Mouse (Mus musculus) CH12.LX (cell line): ENCODE data around the gene P4hb. TPM values are rescaled to one million over a fixed set of nuclear protein-coding genes. Genes with fewer than 3 reads are reported as not detected.

Experiments
- DNase-seq: peaks from one replicate; pipeline ENCODE4 v3.0.0-alpha.2; 2013; ENCODE audit errors: extremely low read depth
- H3K27ac ChIP-seq: 2 replicates; pipeline ENCODE4 v1.5.1; 2012; ENCODE audit warnings: low read depth, mild to moderate bottlenecking, control low read depth, moderate library complexity; ENCODE audit not compliant: insufficient read depth
- H3K27me3 ChIP-seq: replicated peaks from 2 replicates; pipeline ENCODE3; 2012; ENCODE audit warnings: inconsistent platforms
- H3K36me3 ChIP-seq, 2 experiments: replicated peaks in 1 of 2; 2 replicates each; pipeline versions ENCODE3 to v1.6.1; 2012; ENCODE audit warnings: inconsistent platforms in 1 of 2, low read length in 1 of 2, mild to moderate bottlenecking in 1 of 2, mixed read lengths in 1 of 2, moderate library complexity in 1 of 2; ENCODE audit not compliant: control insufficient read depth in 1 of 2, insufficient read depth in 1 of 2
- H3K4me1 ChIP-seq, 2 experiments: 2 replicates each; pipeline ENCODE4 v1.6.1; 2012; ENCODE audit warnings: inconsistent platforms in 1 of 2, moderate library complexity in 1 of 2; ENCODE audit not compliant: insufficient read depth in 2 of 2, control insufficient read depth in 1 of 2
- H3K4me2 ChIP-seq: 2 replicates; pipeline ENCODE4 v1.6.1; 2012; ENCODE audit warnings: low read depth, mild to moderate bottlenecking, control low read depth; ENCODE audit not compliant: poor library complexity, insufficient read depth, severe bottlenecking
- H3K4me3 ChIP-seq, 3 experiments: fragments of 150-350 bp in 1 of 3; sonication (generic) in 1 of 3; replicated peaks in 1 of 3; 2 replicates each; pipeline versions ENCODE3 to v1.5.1; 2011 to 2012; ENCODE audit warnings: low read depth in 2 of 3, low read length in 2 of 3, mild to moderate bottlenecking in 2 of 3, moderate library complexity in 2 of 3, control low read depth in 1 of 3, improper control_type of control experiment in 1 of 3, inconsistent platforms in 1 of 3, mixed read lengths in 1 of 3; ENCODE audit not compliant: poor library complexity in 1 of 3
- H3K79me2 ChIP-seq: replicated peaks from 2 replicates; pipeline ENCODE4 v1.6.1; 2012; ENCODE audit warnings: mild to moderate bottlenecking, moderate library complexity; ENCODE audit not compliant: control insufficient read depth, poor library complexity, insufficient read depth, severe bottlenecking; ENCODE audit errors: extremely low read depth
- H3K9ac ChIP-seq: 2 replicates; pipeline ENCODE4 v1.6.1; 2012; ENCODE audit warnings: low read depth, mild to moderate bottlenecking, control low read depth, moderate library complexity; ENCODE audit not compliant: insufficient read depth
- H3K9me3 ChIP-seq: replicated peaks from 2 replicates; pipeline ENCODE3; 2012; ENCODE audit warnings: low read length, inconsistent platforms, mixed read lengths
- BHLHE40 ChIP-seq: IDR thresholded peaks from 2 replicates; pipeline ENCODE4 v1.6.1; 2011; ENCODE audit warnings: mild to moderate bottlenecking, low read depth, low read length, improper control_type of control experiment
- CHD1 ChIP-seq: IDR thresholded peaks from 2 replicates; pipeline ENCODE4 v1.6.1; 2012; ENCODE audit warnings: low read depth, low read length, improper control_type of control experiment, inconsistent platforms
- CHD2 ChIP-seq: IDR thresholded peaks from 2 replicates; pipeline ENCODE4 v1.6.1; 2011; ENCODE audit warnings: low read length, improper control_type of control experiment
- E2F4 ChIP-seq: IDR thresholded peaks from 2 replicates; pipeline ENCODE4 v1.6.1; 2011; ENCODE audit warnings: low read depth, low read length, improper control_type of control experiment; ENCODE audit not compliant: insufficient replicate concordance
- EP300 ChIP-seq: IDR thresholded peaks from 2 replicates; pipeline ENCODE4 v1.6.1; 2011; ENCODE audit warnings: low read length, improper control_type of control experiment
- ETS1 ChIP-seq: conservative IDR thresholded peaks from 2 replicates; pipeline ENCODE4 v1.6.1; 2012; ENCODE audit warnings: low read depth, mild to moderate bottlenecking, inconsistent platforms, low read length, improper control_type of control experiment, moderate library complexity
- GABPA ChIP-seq: IDR thresholded peaks from 2 replicates; pipeline ENCODE4 v1.6.1; 2012; ENCODE audit warnings: low read depth, low read length, improper control_type of control experiment, inconsistent platforms; ENCODE audit not compliant: insufficient replicate concordance
- HCFC1 ChIP-seq: IDR thresholded peaks from 2 replicates; pipeline ENCODE4 v1.6.1; 2012; ENCODE audit warnings: low read depth, mild to moderate bottlenecking, inconsistent platforms, low read length, improper control_type of control experiment
- IRF4 ChIP-seq: IDR thresholded peaks from 2 replicates; pipeline ENCODE4 v1.6.1; 2014; ENCODE audit warnings: low read depth, mild to moderate bottlenecking, inconsistent platforms, low read length, improper control_type of control experiment
- JUN ChIP-seq: IDR thresholded peaks from 2 replicates; pipeline ENCODE4 v1.6.1; 2011; ENCODE audit warnings: low read depth, mild to moderate bottlenecking, low read length, improper control_type of control experiment, moderate library complexity; ENCODE audit not compliant: insufficient read depth
- JUND ChIP-seq: conservative IDR thresholded peaks from 2 replicates; pipeline ENCODE4 v1.6.1; 2011; ENCODE audit warnings: low read depth, low read length, improper control_type of control experiment
- KAT2A ChIP-seq: IDR thresholded peaks from 2 replicates; pipeline ENCODE4 v1.6.1; 2012; ENCODE audit warnings: low read length, improper control_type of control experiment, inconsistent platforms; ENCODE audit not compliant: insufficient replicate concordance
- MAX ChIP-seq: IDR thresholded peaks from 2 replicates; pipeline ENCODE4 v1.6.1; 2011; ENCODE audit warnings: low read length, improper control_type of control experiment
- MAZ ChIP-seq: IDR thresholded peaks from 2 replicates; pipeline ENCODE4 v1.6.1; 2012; ENCODE audit warnings: low read depth, mild to moderate bottlenecking, inconsistent platforms, low read length, improper control_type of control experiment, moderate library complexity
- MXI1 ChIP-seq: IDR thresholded peaks from 2 replicates; pipeline ENCODE4 v1.6.1; 2011; ENCODE audit warnings: mild to moderate bottlenecking, low read depth, low read length, improper control_type of control experiment
- MYC ChIP-seq: IDR thresholded peaks from 2 replicates; pipeline ENCODE4 v1.6.1; 2011; ENCODE audit warnings: low read depth, mild to moderate bottlenecking, improper control_type of control experiment, low read length
- NELFE ChIP-seq: IDR thresholded peaks from 2 replicates; pipeline ENCODE4 v1.6.1; 2011; ENCODE audit warnings: low read depth, low read length, improper control_type of control experiment
- POLR2AphosphoS2 ChIP-seq: IDR thresholded peaks from 2 replicates; pipeline ENCODE4 v1.6.1; 2011; ENCODE audit warnings: low read depth, low read length, improper control_type of control experiment
- RAD21 ChIP-seq: IDR thresholded peaks from 2 replicates; pipeline ENCODE4 v1.6.1; 2011; ENCODE audit warnings: low read depth, mild to moderate bottlenecking, low read length, improper control_type of control experiment, moderate library complexity
- SIN3A ChIP-seq: IDR thresholded peaks from 2 replicates; pipeline ENCODE4 v1.6.1; 2012; ENCODE audit warnings: low read length, improper control_type of control experiment, inconsistent platforms
- SMC3 ChIP-seq: IDR thresholded peaks from 2 replicates; pipeline ENCODE4 v1.6.1; 2011; ENCODE audit warnings: low read depth, low read length, improper control_type of control experiment
- TBP ChIP-seq: conservative IDR thresholded peaks from 2 replicates; pipeline ENCODE4 v1.6.1; 2011; ENCODE audit warnings: low read depth, low read length, improper control_type of control experiment
- TCF12 ChIP-seq: IDR thresholded peaks from 2 replicates; pipeline ENCODE4 v1.6.1; 2014; ENCODE audit warnings: low read depth, mild to moderate bottlenecking, inconsistent platforms, low read length, improper control_type of control experiment
- UBTF ChIP-seq: IDR thresholded peaks from 2 replicates; pipeline ENCODE4 v1.6.1; 2012; ENCODE audit warnings: low read depth, mild to moderate bottlenecking, inconsistent platforms, low read length, improper control_type of control experiment, moderate library complexity
- USF1 ChIP-seq: IDR thresholded peaks from 2 replicates; pipeline ENCODE4 v1.6.1; 2014; ENCODE audit warnings: low read depth, mild to moderate bottlenecking, inconsistent platforms, low read length, improper control_type of control experiment
- USF2 ChIP-seq: conservative IDR thresholded peaks from 2 replicates; pipeline ENCODE4 v1.6.1; 2011; ENCODE audit warnings: low read depth, low read length, improper control_type of control experiment
- ZKSCAN1 ChIP-seq: IDR thresholded peaks from 2 replicates; pipeline ENCODE4 v1.6.1; 2012; ENCODE audit warnings: low read depth, inconsistent platforms, low read length, improper control_type of control experiment, borderline replicate concordance
- ZMIZ1 ChIP-seq: IDR thresholded peaks from 2 replicates; pipeline ENCODE4 v1.6.1; 2012; ENCODE audit warnings: low read depth, mild to moderate bottlenecking, inconsistent platforms, low read length, improper control_type of control experiment
- ZNF384 ChIP-seq: IDR thresholded peaks from 2 replicates; pipeline ENCODE4 v1.6.1; 2012; ENCODE audit warnings: low read depth, low read length, improper control_type of control experiment, inconsistent platforms
- dilution Hi-C: fragments of 300-500 bp; cut with MboI; formaldehyde crosslinking; loops from 2 replicates; pipeline ENCODE4 v1.14.3; 2020; ENCODE audit warnings: low sequenced_read_pairs; ENCODE audit not compliant: extremely low pct_unique_long_range_greater_than_20kb, extremely low pct_ligation_motif_present
- in situ Hi-C: fragments of 300-500 bp; cut with MboI; formaldehyde crosslinking; loops from 3 replicates; pipeline ENCODE4 v1.14.3; 2019; ENCODE audit warnings: low sequenced_read_pairs, low pct_ligation_motif_present, low pct_unique_long_range_greater_than_20kb, mixed read lengths
- polyA plus RNA-seq: library from polyadenylated mRNA; unstranded; fragments of >175 nt; gene quantifications from 2 replicates; pipeline ENCODE4 v1.2.1, GENCODE M21; 2012; ENCODE audit warnings: low read depth; ENCODE audit not compliant: insufficient read length
- total RNA-seq, 2 experiments: library from RNA; depleted of rRNA; stranded (reverse); fragments of 300-350 nt in 1 of 2; fragments of >200 nt in 1 of 2; gene quantifications; 2 replicates each; pipeline ENCODE4 v1.2.3; 2012 to 2014

Gene P4hb
- total and polyA plus RNA-seq, 3 experiments, result 486 to 644 (median 531) TPM

DNA sequence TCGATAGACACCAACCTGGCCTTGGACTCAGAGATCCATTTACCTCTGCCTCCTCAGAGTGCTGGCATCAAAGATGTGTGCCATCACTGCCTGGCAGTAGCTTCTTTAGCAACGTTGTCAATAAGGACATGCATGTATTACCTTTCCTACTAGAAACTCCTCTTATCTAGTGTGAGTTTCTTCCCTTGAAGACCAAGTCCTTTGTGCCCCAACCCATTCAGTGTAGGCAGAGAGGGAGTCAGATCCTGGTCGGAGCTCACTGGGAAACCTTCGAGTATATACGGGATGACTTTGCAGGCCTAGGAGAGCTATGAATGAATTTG is 1.2 kb upstream of the P4hb start:
- peak; percentile 21 for DNase-seq
- Histone ChIP-seq H3K9ac (peak overlapping the region; percentile 98), H3K4me3 (peak overlapping the region; percentile 36 to 93 (median 81)), H3K9me3 (no peaks in the 10 kb centered on the region), H3K27me3 (no peaks in the 10 kb centered on the region), H3K27ac (peak overlapping the region; percentile 37; the same call in 1 of the 2 replicates), H3K36me3 (peaks cover 40 to 52% of the 10 kb centered on the region in 2 experiments), H3K4me1 (peaks cover 13 to 63% of the 10 kb centered on the region in 2 experiments), H3K79me2 (peaks cover 39% of the 10 kb centered on the region), H3K4me2 (peak overlapping the region; percentile 75)
- in situ Hi-C loops, result no loop called here
- no peak for TF ChIP-seq NELFE
- no peak; the same call in 1 of the 2 replicates for TF ChIP-seq CHD2
- TF ChIP-seq TBP, result no peak
- no peak for TF ChIP-seq BHLHE40
- no peak for TF ChIP-seq POLR2AphosphoS2
- TF ChIP-seq UBTF, result no peak
- TF ChIP-seq USF2, result no peak
- TF ChIP-seq MAX, result no peak
- no peak for TF ChIP-seq RAD21
- TF ChIP-seq KAT2A, result no peak
- no peak for TF ChIP-seq MAZ
- TF ChIP-seq IRF4, result no peak
- no peak for TF ChIP-seq HCFC1
- TF ChIP-seq USF1, result no peak
- TF ChIP-seq CHD1, result no peak; the same call in 1 of the 2 replicates
- TF ChIP-seq MYC, result no peak
- no peak for TF ChIP-seq EP300
- TF ChIP-seq TCF12, result no peak
- no peak for TF ChIP-seq E2F4
- TF ChIP-seq SMC3, result no peak
- dilution Hi-C loops, result no loop called here

DNA sequence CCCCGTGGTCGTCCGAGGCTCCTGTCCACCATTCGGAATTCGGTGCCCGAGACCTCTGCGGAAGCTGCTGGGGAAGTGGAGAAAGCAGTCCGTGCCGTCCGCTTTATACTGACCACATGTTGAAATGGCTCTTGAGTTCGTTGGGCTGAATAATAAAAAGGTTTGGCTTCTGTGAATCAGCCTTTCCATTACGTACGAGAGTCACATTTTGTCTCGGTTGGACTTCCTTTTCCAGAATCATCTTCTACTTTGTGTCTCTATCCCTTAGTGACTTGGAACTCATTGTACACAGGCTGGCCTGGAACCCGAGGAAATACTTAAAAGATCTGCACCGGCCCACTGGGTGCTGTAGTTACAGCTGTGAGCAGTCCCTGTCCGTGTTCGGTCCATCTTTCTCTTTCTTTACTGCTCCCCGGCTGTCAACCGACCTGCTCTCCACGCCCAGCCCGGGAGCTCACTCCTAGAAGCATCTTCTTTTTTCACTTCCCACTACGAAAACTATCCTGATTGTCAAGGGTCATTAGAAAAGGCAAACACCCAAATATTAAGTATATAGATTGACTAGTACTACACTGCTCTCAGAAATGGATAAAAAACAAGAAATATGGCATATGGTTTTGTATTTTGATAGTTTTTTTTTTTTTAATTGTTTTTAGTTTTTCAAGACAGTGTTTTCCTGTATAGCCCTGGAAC is 678 bp upstream of the P4hb start:
- H3K4me2 ChIP-seq, result peak overlapping the region; percentile 75
- DNase-seq, result peak; percentile 74
- H3K9me3 ChIP-seq, result no peaks in the 10 kb centered on the region
- dilution Hi-C loops, result no loop called here
- peaks cover 8 to 58% of the 10 kb centered on the region in 2 experiments for H3K4me1 ChIP-seq
- H3K27ac ChIP-seq, result peak overlapping the region; percentile 92
- H3K9ac ChIP-seq, result peak overlapping the region; percentile 98
- H3K36me3 ChIP-seq, result peaks cover 36 to 48% of the 10 kb centered on the region in 2 experiments
- peaks cover 34% of the 10 kb centered on the region for H3K79me2 ChIP-seq
- no peaks in the 10 kb centered on the region for H3K27me3 ChIP-seq
- peak overlapping the region; percentile 81 to 93 (median 93) for H3K4me3 ChIP-seq
- in situ Hi-C loops, result no loop called here
- TF ChIP-seq E2F4 (0 out of 2 replicates have a peak, but pooled peaks have one; percentile 25), MYC (peak; percentile 96), MAX (peak; percentile 75; the same call in 1 of the 2 replicates), ZMIZ1 (peak; percentile 2; the same call in 1 of the 2 replicates), CHD1 (peak; percentile 93), JUND (peak; percentile 91), JUN (peak; percentile 87), TBP (peak; percentile 47; the same call in 1 of the 2 replicates), CHD2 (peak; percentile 9; the same call in 1 of the 2 replicates), UBTF (peak; percentile 39; the same call in 1 of the 2 replicates), MAZ (no peak), ETS1 (peak; percentile 77), SIN3A (peak; percentile 13; the same call in 1 of the 2 replicates), MXI1 (peak; percentile 64), ZKSCAN1 (no peak), ZNF384 (peak; percentile 34; the same call in 1 of the 2 replicates), GABPA (no peak), EP300 (peak; percentile 51), KAT2A (no peak)
